Mouse (Mus musculus) gonadal fat pad, adult 2 months (tissue): ENCODE results near the gene Mcmbp. TPM values are rescaled to one million over a fixed set of nuclear protein-coding genes. Genes with fewer than 3 reads are reported as not detected.
A peak's percentile ranks its signal among the peaks of the same experiment; 100 is the strongest.

Experiments used
- DNase-seq: peaks from one replicate; pipeline ENCODE4 v3.0.0-alpha.2; 2012; ENCODE audit warnings: low read depth
- polyA plus RNA-seq: library from polyadenylated mRNA; depleted of rRNA; stranded (reverse); fragments of >200 nt; gene quantifications from 2 replicates; pipeline ENCODE4 v1.2.3, GENCODE M21; 2012; rRNA removed

Gene Mcmbp
- 28.6 and 33.2 TPM in 2 replicates for polyA plus RNA-seq

DNA sequence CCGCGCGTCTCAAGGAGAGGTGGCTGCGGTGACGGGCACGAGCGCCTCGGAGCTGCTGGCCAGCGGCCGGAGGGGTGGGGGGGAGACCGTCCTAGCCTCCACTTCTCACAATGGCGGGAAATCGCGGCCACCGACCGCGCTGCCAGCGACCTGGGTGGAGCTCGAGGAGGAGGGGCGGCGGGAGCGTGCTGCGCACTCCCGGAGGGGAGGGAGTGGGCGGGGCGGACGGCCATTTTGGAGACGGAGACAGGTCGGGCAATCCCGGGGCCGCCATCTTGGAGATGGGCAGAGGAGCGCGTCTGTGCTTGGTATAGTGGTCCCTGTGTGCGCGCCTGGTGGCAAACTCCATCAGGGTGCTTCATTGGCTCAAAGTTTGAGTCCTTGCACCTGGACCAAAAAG is at the start of gene Mcmbp:
TSS of gene Mcmbp (minus strand) at position 162 of the 400 bp plus-strand sequence.
- DNase-seq = no peak

GRCm38 (mm10) chr7:128790045-128790444 is 49.8 kb upstream of the Mcmbp start:
- no peak for DNase-seq

- no peak for DNase-seq
These were observed 41.6 kb upstream of the Mcmbp start for GRCm38 (mm10) chr7:128781846-128782245.

GRCm38 (mm10) chr7:128779305-128779704 is 39.0 kb upstream of the Mcmbp start:
- no peak for DNase-seq

- DNase-seq = no peak
These were observed 36.9 kb upstream of the Mcmbp start for GRCm38 (mm10) chr7:128777201-128777600.

DNA sequence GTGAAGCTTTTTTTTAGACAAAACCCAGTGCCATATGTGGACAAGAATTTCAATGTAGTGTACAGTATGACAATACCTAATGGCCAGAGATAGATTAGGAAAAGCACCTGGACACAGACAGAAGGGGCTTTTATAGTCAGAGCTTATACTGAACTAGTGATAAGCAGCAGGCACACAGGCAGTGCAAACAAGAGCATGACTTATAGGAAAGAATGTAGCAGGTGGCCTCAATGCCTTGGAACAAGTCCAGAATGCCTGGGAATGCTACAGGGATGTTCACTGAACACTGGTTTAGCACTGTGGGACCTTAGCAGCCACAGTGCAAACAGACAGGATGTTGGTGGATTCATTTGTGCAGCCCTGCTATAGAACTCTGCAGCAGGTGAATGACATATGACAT is 26.4 kb upstream of the Mcmbp start:
- no peak for DNase-seq

DNA sequence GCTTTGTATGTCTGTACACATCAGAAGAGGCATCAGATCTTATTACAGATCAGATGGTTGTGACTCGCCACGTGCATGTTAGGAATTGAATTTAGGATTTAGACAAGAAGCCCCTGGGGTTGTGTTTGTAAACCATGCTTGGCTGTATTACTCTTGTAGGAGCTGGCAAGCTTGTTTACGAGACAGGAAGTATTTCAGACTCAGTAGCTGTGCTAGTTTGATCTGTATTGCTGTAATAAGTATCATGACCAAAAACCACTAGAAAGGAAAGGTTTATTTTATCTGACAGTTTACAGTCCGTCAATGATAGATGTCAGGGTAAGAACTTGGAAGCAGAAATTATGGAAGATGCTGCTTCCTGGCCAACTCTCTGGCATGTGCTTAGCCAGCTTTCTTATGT is 18.7 kb upstream of the Mcmbp start:
- no peak for DNase-seq

- no peak for DNase-seq
These were observed 15.1 kb upstream of the Mcmbp start for GRCm38 (mm10) chr7:128755396-128755795.

- DNase-seq = no peak
These were observed 11.7 kb upstream of the Mcmbp start for GRCm38 (mm10) chr7:128752012-128752411.

DNA sequence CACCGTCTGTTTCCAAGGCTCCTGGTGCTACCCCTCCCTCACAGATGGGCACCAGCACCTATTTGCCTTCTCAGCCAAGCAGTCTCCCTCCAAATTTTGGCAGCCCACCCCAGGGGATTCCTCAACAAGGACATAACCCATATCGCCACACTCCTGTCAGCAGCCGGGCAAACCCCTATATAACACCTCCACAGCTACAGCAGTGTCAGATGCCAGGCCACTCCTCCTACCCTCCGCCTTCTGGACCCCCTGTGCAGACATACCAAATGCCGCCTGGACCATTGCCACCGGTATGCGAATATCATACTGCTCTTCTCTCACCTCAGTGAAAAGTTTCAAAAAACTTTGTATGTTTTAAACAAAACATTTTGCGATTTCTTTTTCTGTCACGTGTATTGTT is 10.0 kb upstream of the Mcmbp start:
- no peak for DNase-seq

DNA sequence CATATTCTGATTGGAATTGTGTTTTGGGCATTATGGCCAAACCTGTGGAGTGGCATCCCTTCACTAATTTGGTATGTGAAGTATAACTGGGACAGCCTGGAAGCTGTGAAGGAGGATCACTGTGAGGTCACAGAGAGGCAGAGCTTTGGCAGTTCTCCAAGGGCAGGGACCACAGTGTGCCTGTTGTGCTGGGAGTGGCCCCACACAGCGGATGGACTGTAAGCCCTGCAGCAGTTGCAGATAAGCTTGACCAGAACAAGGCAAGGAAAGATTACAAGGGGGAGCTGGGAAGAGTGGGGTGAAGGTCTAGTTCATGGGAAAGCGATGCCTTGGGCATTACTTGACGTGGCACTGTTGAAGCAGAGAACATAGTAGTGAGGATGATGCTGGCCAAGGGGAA is 8.5 kb upstream of the Mcmbp start:
- DNase-seq = no peak

DNA sequence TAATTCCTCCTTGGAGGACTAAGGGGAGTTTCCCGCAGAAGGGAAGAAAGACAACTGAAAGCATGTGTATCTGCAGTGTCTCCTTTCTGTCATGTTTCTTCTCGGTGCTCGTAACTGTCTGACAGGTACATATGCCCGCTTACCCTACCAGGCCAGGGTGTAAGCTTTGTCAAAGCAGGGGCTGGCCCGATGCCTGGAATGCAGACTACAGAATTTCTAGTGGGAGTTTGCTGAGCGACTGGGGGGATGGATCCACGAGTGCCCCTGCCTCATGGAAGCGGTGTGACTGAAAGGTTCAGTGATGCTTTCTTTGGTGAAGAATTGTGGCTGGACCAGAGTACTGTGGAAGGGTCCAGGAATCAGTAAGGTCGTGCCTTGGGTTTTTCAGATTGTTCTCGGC is 5.9 kb upstream of the Mcmbp start:
- DNase-seq = no peak

DNA sequence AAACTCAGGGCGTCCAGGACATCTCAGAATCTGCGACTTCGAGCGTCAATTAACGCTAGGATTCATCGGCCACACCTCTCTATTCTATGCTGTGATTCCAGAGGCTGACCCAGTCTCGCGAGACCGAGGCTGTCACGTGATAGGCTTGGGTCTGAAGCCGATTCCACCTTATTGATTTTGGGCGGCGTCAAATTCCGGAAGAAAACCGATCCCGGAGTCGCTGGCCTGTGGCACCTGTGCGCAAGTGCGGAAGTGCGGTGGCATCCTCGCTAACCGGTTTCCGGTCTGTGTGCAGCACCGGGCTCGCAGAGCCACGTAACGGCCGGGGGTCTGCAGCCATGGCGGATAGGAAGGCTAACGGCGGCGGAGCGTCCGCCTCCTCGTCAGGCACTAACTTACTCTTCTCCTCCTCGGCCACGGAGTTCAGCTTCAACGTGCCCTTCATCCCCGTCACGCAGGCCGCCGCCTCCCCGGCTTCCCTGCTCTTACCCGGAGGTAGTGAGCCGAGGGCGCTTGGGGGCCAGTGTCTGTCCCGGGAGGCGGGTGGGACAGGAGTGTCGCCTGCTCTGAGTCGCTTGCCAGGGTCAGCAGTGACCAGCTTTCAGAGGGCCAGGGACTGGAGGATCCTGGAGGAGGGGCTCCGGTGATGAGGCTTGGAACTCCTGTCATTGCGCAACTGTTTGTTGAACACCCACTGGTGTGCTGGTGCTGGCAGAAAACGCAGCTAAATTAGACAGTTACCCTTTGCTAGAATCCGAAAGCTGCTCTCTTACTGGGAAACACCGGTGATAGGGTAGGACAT is 4.6 kb upstream of the Mcmbp start, which contains the start of gene Sec23ip:
TSS of gene Sec23ip (plus strand) at position 260 of the 802 bp plus-strand sequence.
- DNase-seq = peak; percentile 91

DNA sequence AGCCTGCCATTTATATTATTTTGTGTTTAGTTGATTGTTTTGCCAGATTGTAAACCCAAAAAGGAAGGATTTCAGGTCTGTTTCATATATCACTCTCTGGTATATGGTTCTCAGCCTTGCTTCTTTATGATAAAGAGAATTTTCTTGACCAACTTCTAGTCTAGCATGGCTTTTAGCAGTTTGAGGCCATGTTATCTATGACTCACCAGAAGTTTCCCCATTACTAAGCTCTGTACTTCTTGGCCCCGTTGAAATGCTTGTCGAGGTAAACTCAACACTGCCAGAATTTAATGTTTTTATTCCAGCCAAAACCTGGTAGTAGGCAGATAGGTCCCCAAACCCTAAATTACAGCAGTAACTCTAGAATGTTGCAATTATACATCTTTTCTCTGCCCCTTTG is 3.6 kb upstream of the Mcmbp start:
- DNase-seq = no peak

GRCm38 (mm10) chr7:128739462-128740277 is 625 bp downstream of the Mcmbp start:
- DNase-seq = no peak

GRCm38 (mm10) chr7:128739116-128739461 is 1.2 kb downstream of the Mcmbp start:
- DNase-seq = no peak

DNA sequence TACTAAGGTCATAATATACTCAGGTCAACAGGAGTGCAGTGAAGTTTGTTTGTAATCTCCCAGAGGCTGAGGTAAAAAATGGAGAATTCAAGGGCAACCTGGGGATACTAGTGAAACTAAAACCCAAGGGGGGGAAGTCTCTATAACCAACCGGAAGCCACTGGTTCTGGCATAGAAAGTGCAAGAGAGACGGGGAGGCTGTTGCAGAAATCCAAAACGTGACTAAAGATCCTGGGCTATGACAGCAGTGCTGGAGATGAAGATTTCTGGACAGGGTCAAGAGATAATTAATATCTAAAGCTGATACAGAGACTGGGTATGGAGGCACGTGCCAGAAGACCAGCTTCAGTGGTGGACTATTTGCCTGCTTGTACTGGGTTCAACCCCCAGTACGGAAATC is 2.3 kb downstream of the Mcmbp start:
- no peak for DNase-seq

GRCm38 (mm10) chr7:128731585-128731984 is 8.7 kb downstream of the Mcmbp start:
- no peak for DNase-seq

GRCm38 (mm10) chr7:128728738-128729137 is 11.6 kb downstream of the Mcmbp start:
- DNase-seq = no peak

- DNase-seq = no peak
These were observed 12.6 kb downstream of the Mcmbp start for GRCm38 (mm10) chr7:128727701-128728100.

DNA sequence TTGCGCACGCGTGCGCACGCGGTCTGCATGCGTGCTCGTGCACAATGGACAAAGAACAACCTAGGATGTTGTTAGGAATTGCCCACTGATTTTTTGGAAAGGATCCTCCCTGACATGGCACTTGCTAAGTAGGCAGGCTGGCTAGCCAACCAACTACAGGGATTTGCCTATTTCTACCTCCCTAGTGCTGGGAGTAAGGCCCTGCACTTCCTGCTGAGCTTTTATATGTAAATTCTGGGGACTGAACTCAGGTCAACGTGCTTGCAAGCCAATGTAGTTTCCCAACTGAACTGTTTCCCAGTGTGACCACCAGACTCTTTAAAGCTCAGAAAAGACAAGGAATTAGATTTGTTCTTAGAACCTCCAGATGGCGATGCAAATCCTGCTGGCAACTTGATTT is 13.3 kb downstream of the Mcmbp start:
- DNase-seq = no peak

DNA sequence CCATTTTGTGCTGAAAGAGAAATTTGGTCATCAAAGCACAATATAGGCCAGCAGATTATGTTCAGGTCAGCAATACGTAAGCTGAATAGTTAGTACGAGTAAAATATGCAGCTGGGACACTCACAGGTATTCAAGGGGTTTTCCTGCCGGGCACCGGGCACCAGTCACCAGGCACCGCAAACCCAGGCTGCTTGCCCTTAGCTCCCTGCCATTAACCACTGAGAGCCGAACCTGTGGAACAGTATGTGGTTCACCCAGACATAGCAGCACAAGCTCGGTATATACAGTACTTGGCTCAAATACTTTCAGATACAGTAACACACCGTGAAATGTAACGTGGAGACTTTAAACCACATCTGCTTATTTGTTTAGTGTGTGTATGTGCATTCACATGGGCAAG is 15.1 kb downstream of the Mcmbp start:
- DNase-seq = no peak

DNA sequence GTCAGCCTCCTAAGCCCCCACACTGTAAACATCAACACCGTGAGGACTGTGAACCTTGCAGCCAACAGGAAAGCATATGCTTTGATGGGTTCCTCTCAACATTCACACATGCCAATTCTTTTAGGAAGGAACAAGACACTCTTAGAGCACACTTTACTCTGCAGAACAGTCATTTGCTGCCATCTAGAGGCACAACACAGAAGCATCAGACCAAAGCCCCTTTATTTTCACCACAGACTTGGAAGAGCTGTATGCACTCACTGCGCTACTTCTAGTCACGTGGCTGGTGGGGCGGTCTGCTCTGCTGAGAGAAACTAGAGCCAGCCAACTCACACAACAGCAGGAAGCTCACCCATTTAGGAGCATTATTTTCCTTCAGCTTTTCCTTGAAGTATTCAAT is 15.5 kb downstream of the Mcmbp start:
- DNase-seq = no peak
